Mouse (Mus musculus) 3134 (cell line): ENCODE data around the gene Tex13b.
"Not testable (repeated sequence)": the region's sequence is repeated elsewhere in the genome, so short reads cannot be mapped to it uniquely, and the experiment has no call there.

Source experiments
- DNase-seq: peaks from one replicate; pipeline ENCODE4 v3.0.0-alpha.2; 2011; ENCODE audit warnings: low spot score; ENCODE audit not compliant: insufficient read length; ENCODE audit errors: extremely low read depth

Gene Tex13b

DNA sequence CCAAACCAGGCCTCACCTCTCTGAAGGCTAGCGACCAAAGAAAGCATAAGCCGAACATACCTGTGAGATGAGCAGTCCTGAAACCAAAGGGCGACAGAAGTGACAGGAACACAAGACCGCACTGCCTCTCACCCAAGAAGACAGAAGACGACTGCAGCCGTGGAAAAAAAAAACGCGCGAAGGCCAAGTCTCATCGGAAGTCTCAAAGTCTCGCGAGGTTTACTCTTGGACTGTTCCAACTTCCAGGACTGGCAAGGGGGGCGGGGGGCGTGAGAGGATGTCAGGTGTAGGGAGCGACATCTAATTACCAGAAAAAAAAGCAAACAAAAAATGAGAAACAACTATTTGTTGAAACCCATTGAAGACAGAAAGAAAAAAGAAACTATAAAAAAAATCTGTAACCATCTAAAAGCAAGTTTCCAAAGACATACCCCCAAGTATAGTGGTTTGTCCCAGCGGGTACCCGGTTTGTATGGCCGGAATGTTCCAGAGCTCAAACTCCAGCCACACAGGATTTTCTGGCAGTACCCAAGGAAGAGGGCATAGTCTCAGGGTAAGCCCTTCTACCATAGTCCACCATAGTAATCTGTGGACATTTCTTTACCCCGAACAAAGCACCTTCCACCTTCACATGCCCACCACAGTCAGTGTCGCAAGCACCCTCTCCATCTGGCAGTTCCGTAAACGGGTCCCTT is at the start of gene Tex13b:
TSS of gene Tex13b (minus strand) at position 122 of the 695 bp plus-strand sequence.
- no peak for DNase-seq

DNA sequence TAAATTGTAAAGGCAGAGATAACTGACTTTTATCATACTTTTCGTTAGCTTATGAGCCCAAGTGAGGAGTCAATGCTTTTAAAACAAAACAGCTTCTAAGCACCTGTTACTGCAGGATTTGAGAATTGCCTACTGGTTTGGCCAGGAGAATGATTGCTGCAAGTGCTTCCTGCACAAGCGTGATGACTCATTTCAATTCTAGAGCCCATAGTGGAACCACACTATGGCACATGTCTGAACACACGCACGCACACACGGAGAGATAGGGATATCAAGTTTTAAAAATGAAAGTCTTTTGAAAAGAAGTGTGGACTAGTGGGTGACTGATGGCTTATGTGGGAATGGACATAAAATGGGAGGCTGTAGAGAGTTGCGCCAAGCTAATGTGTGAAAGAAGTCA is 49.5 kb upstream of the Tex13b start:
- no peak for DNase-seq

DNA sequence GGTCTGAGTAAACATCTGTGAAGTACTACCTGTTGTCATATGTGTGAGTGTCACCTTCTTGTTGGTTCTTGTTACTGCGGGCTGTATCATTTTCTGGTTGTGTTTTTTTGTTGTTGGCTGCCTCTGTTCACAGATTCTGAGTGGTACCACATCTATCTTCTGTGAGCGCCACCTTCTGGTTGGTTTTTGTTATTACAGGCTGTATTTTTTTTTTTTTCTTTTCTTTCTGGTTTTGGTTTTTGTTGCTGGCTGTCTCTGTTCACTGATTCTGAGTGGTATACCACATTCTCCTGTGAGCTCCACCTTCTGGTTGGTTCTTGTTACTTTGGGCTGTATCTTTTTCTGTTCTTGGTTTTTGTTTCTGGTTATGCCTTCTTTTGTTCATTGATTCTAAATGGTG is 44.2 kb upstream of the Tex13b start:
- no peak for DNase-seq

DNA sequence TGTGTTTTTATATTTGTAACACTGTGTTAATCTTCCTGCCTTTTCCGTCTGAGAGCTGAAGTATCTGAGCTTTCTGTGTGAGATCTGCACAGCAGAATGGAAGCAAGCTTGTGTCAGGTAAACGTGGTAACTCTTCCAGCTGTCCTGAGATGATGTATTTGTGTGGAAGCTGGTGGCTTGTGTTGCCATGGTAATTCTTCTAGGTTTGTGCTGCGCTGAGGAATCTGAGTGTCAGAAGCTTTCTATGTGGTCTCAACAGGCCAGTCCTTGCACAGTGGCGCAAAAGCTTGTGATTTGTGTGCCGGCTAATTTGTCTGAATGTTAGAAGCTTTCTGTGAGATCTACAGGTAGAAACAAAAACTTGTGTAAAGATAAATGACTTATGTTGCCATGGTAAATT is 43.8 kb upstream of the Tex13b start:
- not testable (repeated sequence) for DNase-seq

DNA sequence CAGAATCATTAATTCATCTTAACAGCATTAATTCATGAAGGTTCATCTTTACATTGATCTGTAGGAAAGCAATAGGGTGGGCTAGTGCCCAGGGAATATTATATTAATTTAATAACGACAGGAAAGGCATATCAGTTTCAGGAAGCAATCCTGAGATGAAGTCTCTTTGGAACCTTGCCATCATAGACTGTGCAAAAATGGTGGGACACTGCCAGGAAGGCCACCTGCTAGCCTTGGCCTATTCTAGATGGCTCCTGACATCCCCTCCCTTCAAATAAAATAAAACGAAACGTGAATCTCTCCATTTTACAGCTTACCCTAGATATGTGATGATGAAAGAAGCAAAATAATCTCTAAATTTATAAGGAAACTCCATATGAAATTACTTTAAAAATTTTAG is 41.3 kb upstream of the Tex13b start:
- DNase-seq, result no peak

DNA sequence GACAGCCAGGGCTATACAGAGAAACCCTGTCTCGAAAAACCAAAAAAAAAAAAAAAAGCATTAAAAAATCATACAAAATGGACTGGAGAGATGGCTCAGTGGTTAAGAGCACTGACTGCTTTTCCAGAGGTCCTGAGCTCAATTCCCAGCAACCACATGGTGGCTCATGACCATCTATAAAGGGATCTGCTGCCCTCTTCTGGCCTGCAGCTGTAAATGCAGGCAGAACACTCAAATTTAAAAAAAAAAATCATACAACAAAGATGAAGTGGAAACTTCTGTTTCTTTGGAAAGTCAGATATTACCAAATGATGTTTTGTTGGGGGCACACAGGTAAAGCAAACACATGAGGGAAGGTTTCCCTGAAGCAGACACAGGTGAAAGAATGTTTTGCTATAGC is 32.2 kb upstream of the Tex13b start:
- not testable (repeated sequence) for DNase-seq

DNA sequence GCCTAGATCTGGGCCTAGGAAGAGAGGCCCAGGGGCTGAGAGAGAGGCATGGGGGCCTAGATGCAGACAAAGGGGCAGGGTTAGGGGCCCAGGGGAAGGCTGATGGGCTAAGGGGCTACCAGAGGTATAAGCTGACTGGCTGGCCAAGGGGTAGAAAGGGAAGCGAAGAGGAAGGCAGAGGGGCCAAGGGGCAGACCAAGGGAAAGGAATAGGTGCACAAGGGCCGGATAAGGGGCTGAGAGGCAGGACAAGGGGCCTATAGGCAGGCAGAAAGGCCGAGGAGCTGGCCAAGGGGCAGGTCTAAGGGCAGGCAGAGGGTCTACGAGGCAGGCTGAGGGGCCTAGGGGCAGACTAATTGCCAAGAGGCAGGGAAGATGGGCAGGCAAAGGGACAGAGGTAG is 26.7 kb upstream of the Tex13b start:
- DNase-seq, result no peak

DNA sequence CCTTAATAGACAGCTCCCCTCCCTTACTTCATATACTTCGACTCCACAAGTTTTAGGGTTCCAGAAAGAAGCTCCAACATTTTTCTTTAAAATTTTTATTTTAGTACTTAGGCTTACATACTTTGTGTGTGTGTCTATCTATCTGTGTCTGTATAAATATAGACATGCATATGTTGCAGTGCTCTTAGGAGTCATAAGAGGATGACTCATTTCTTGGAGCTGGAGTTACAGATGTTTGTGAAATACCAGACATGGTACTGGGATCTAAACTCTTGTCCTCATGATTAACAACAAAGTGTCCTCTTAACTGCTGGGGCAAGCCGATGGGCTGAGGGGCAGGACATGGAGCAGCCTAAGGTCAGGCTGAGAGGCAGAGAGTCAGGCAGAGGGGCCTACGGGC is 24.8 kb upstream of the Tex13b start:
- DNase-seq, result peak; percentile 61

DNA sequence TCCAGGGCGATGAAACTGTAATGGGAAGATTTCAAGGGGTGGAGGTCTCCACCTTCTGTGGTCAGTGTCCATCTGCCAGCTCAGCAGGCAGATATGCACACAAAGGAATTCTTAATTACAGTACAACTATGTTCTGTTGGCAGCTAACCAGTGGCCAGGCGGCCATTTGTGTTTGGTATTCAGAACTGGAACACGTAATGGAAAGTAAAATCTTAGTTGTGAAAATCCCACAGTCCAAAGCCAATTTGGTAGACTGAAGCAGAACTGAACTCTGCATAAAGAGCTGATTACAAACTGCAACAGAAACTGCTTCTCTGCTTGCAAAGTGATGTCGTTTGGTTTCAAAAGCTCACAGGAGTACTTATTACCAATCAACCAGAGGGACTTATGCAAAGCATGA is 18.5 kb upstream of the Tex13b start:
- DNase-seq, result peak; percentile 18

DNA sequence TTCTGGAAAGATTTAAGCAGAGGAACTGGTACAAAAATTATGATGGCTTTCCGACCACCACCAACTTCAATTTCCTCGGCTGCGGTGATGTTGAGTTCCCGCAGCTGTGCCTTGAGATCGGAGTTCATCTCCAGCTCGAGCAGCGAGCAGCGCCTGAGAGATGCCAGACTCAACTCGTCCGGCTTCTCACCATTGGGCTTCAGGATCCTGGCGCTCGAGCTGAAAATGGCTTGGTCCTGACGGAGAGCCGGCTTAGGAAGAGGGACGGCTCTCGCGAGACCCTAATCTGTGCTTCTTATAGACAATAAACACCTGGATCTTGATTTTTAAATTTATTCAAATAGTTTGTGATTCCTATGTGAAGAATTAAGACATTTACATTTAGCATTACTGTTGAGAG is 9.1 kb upstream of the Tex13b start:
- no peak for DNase-seq

DNA sequence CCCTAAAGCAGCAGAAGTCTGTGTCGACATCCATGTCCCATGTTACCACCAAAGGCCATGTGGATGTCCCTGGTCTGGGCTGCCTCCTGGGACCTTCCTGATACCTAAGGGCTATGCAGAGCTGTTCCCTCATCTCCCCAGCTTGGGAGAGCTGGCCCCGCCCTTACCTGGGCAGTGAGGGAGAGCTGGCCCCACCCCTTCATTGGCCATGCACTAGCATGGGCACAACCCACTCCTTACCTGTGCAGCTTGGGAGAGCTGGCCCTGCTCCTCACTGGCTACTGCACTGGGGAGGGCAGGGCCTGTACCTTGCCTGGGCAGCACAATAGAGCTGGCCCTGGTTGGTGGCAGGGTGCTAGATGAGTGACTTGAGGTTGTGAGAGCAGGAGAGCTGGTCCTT is 7.9 kb downstream of the Tex13b start:
- DNase-seq, result no peak

DNA sequence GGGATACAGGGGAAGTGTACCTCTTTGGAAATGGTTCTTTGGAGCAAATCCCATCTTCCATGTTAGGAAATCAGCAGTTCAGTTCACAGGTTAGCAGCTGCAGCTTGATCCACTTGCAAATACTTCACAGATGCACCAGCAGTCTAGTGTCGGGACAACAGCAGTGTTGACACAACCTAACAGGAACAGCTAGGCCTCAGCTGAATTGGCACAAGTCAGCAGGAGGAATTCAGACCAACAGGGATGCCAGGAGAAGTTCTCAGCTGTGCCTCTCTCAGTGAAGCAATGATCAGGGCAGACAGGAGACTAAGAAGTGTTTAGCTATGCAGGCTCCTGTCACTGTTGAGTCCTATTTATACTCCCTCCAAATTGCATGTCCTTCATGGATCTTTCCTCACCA is 43.4 kb downstream of the Tex13b start:
- no peak for DNase-seq
